Comparison of ENCODE assay signal across 8 mouse cellular contexts in genomic region chr3:152145186-152145585, GRCm38 (mm10). TPM values are rescaled to one million over a fixed set of nuclear protein-coding genes. Genes with fewer than 3 reads are reported as not detected.
DNase-seq lines count a peak whose midpoint lies in the region; ATAC-seq lines count a peak whose summit lies in the region.

No protein-coding gene starts in this region.

- no peak overlapping the region for H3K9ac ChIP-seq in midbrain, embryonic 13.5 days (replicated peaks)
- no peak overlapping the region for H3K9ac ChIP-seq in midbrain, embryonic 11.5 days (ENCODE audit: low read length)
- H3K9ac ChIP-seq in heart, embryonic 11.5 days (ENCODE audit: low read depth, low read length) = peak overlapping the region; percentile 39; the same call in 1 of the 2 replicates
- H3K9ac ChIP-seq in limb, embryonic 11.5 days (ENCODE audit: low read length) = no peak overlapping the region

- no peak overlapping the region for H3K4me3 ChIP-seq in midbrain, embryonic 13.5 days (replicated peaks)
- no peak overlapping the region for H3K4me3 ChIP-seq in midbrain, embryonic 11.5 days (ENCODE audit: low read depth, low read length)
- H3K4me3 ChIP-seq in heart, embryonic 11.5 days (ENCODE audit: low read depth, low read length) = no peak overlapping the region
- H3K4me3 ChIP-seq in limb, embryonic 11.5 days (ENCODE audit: low read depth, low read length) = no peak overlapping the region

- WGBS in midbrain, embryonic 13.5 days = 78% methylated on average over 2 of the region's 2 CpGs
- 64% methylated on average over 2 of the region's 2 CpGs for WGBS in midbrain, embryonic 11.5 days
- WGBS in heart, embryonic 11.5 days (ENCODE audit: insufficient replicate concordance) = 37% methylated on average over 2 of the region's 2 CpGs
- 41% methylated on average over 2 of the region's 2 CpGs for WGBS in limb, embryonic 11.5 days

- H3K9me3 ChIP-seq in midbrain, embryonic 13.5 days = no peaks in the 10 kb centered on the region
- no peaks in the 10 kb centered on the region for H3K9me3 ChIP-seq in midbrain, embryonic 11.5 days (ENCODE audit: control insufficient read depth, low read length)
- no peaks in the 10 kb centered on the region for H3K9me3 ChIP-seq in heart, embryonic 11.5 days (replicated peaks; ENCODE audit: control insufficient read depth, low read length)
- H3K9me3 ChIP-seq in limb, embryonic 11.5 days (ENCODE audit: control insufficient read depth, low read length) = no peaks in the 10 kb centered on the region

- H3K27me3 ChIP-seq in midbrain, embryonic 13.5 days = no peaks in the 10 kb centered on the region
- H3K27me3 ChIP-seq in midbrain, embryonic 11.5 days (ENCODE audit: control insufficient read depth, insufficient read depth, low read length) = no peaks in the 10 kb centered on the region
- no peaks in the 10 kb centered on the region for H3K27me3 ChIP-seq in heart, embryonic 11.5 days (ENCODE audit: control insufficient read depth, insufficient read depth, low read length)
- H3K27me3 ChIP-seq in limb, embryonic 11.5 days (ENCODE audit: control insufficient read depth, insufficient read depth, low read length) = no peaks in the 10 kb centered on the region

- H3K27ac ChIP-seq in midbrain, embryonic 13.5 days = no peak overlapping the region
- no peak overlapping the region for H3K27ac ChIP-seq in midbrain, embryonic 11.5 days (ENCODE audit: low read depth, low read length)
- H3K27ac ChIP-seq in heart, embryonic 11.5 days (ENCODE audit: low read depth, low read length) = peak overlapping the region; percentile 92
- H3K27ac ChIP-seq in limb, embryonic 11.5 days (replicated peaks; ENCODE audit: low read depth, low read length) = no peak overlapping the region

- no peak overlapping the region for H3K4me2 ChIP-seq in midbrain, embryonic 13.5 days (replicated peaks)
- no peak overlapping the region for H3K4me2 ChIP-seq in midbrain, embryonic 11.5 days
- H3K4me2 ChIP-seq in heart, embryonic 11.5 days = peak overlapping the region; percentile 31; the same call in 1 of the 2 replicates
- H3K4me2 ChIP-seq in limb, embryonic 11.5 days (ENCODE audit: low read depth, severe bottlenecking) = no peak overlapping the region

- peak; percentile 28 for DNase-seq in adrenal gland, postnatal 10 days
- DNase-seq in adrenal gland, postnatal 4 days (ENCODE audit: low spot score in 2 of 2) = no peak
- DNase-seq in midbrain, embryonic 11.5 days (ENCODE audit: low spot score, missing footprints) = no peak
- DNase-seq in limb, embryonic 11.5 days (ENCODE audit: low spot score) = no peak
- DNase-seq in retina, embryonic 14.5 days (ENCODE audit: low spot score) = no peak
- no peak for DNase-seq in layer of hippocampus, adult 11-12 months (ENCODE audit: low spot score)

- H3K36me3 ChIP-seq in midbrain, embryonic 13.5 days = no peaks in the 10 kb centered on the region
- H3K36me3 ChIP-seq in midbrain, embryonic 11.5 days (ENCODE audit: control insufficient read depth, insufficient read depth, low read length) = no peaks in the 10 kb centered on the region
- H3K36me3 ChIP-seq in heart, embryonic 11.5 days (ENCODE audit: control insufficient read depth, insufficient read depth, low read length) = no peaks in the 10 kb centered on the region
- no peaks in the 10 kb centered on the region for H3K36me3 ChIP-seq in limb, embryonic 11.5 days (ENCODE audit: control insufficient read depth, insufficient read depth, low read length)

- ATAC-seq in midbrain, embryonic 13.5 days = 0 out of 2 replicates have a peak, but pooled peaks have one; percentile 45
- ATAC-seq in midbrain, embryonic 11.5 days (ENCODE audit: low FRiP score) = no peak
- ATAC-seq in heart, embryonic 11.5 days (replicated peaks; ENCODE audit: insufficient number of reproducible peaks, low FRiP score, low TSS enrichment) = peak; percentile 90
- 0 out of 2 replicates have a peak, but pooled peaks have one; percentile 54 for ATAC-seq in limb, embryonic 11.5 days (ENCODE audit: insufficient number of reproducible peaks, low FRiP score, low TSS enrichment, low read depth)

- H3K4me1 ChIP-seq in midbrain, embryonic 13.5 days (replicated peaks) = no peaks in the 10 kb centered on the region
- no peaks in the 10 kb centered on the region for H3K4me1 ChIP-seq in midbrain, embryonic 11.5 days (ENCODE audit: control insufficient read depth, insufficient read depth, low read length)
- peaks cover 21% of the 10 kb centered on the region for H3K4me1 ChIP-seq in heart, embryonic 11.5 days (ENCODE audit: control insufficient read depth, insufficient read depth, low read length)
- peaks cover 5% of the 10 kb centered on the region; the same call in 1 of the 2 replicates for H3K4me1 ChIP-seq in limb, embryonic 11.5 days (ENCODE audit: control insufficient read depth, insufficient read depth, low read length)

RNA-seq across cellular contexts. Expression of gene Gipc2, which starts 20.8 kb away (rescaled TPM):
- 1 to 10 TPM in 1 of 2 experiments, under 1 TPM in 1; 0.94 to 1.7 TPM for total RNA-seq in adrenal gland, postnatal 10 days (2021)
- total RNA-seq in adrenal gland, postnatal 4 days (2021) = 1 to 10 TPM in 1 of 2 experiments, under 1 TPM in 1; 0.76 to 5.0 TPM
- 3.4 and 5.3 TPM in 2 replicates for polyA plus RNA-seq in midbrain, embryonic 13.5 days (2015; fragmentation: Nextera tagmentation; extraction: Ambion mirVana)
- polyA plus RNA-seq in midbrain, embryonic 11.5 days (2014; fragmentation: Nextera tagmentation; extraction: Ambion mirVana) = 1.5 and 2.1 TPM in 2 replicates
- 3.8 and 4.4 TPM in 2 replicates for polyA plus RNA-seq in heart, embryonic 11.5 days (2014; fragmentation: Nextera tagmentation; extraction: Ambion mirVana)
- polyA plus RNA-seq in limb, embryonic 11.5 days (2014; fragmentation: Nextera tagmentation; extraction: Ambion mirVana) = 3.0 and 3.3 TPM in 2 replicates
